Mouse (Mus musculus) lung, adult 18-20 months (tissue): ENCODE results near the gene Psmg3.

ENCODE experiments used
- DNase-seq, 2 experiments: peaks; one replicate each; pipeline ENCODE4 v3.0.0; 2022; ENCODE audit warnings: mixed read lengths in 2 of 2

The Psmg3 gene

DNA sequence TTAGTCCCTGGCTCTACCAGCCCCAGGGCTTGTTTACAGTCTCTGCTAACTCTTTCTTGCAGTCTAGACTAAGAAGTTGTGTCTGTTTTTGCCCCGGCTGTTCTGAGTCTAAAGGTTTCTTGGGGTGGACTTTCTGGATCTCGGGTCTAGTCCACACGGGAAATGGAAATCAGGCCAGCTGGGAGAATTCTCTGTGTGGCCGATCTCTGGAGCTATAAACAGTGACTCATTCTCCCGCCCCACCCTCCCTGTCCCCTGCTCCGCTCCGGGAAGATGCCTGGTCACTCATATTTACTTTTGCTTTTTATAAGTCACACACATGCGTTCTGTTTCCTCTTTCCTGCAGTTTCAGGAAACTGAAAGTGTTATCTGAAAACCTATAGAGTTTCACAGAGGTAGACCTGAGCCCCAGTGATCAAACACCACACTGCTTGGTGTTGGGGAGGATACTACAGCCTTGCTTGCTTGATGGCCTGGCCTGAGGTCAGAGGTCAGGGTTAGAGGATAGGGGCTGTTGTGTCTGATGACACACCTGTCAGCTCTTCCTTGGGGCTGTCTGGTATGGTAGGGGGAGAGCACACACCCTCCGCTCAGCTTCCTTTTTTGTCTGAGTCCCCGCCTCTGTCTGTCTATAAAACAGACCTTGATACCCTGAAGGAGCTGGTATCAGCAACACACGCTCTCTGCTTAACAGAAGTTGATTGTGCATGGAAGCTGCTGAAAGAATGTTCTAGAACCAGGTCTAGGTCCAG, 33.2 kb downstream of the Psmg3 start:
- DNase-seq = peak; percentile 52 to 74

DNA sequence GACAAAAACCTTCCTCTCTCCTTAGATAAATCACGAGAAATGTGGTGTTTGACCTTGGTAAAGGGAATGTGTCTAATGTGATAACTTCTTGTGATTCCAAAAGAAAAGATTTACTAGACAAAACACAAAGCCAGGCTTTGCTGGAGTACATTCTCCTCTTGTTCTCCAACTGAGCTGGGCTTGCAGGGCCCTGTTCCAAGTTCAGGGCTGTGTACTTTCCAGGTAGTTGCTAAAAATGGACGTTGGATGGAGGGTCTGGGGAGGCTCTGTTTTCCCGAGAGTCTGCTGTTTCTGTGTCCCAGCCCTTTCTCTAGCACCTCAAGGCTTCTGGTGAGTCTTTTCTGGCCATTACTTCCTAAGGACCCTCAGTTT, 33.7 kb downstream of the Psmg3 start:
- no peak for DNase-seq

DNA sequence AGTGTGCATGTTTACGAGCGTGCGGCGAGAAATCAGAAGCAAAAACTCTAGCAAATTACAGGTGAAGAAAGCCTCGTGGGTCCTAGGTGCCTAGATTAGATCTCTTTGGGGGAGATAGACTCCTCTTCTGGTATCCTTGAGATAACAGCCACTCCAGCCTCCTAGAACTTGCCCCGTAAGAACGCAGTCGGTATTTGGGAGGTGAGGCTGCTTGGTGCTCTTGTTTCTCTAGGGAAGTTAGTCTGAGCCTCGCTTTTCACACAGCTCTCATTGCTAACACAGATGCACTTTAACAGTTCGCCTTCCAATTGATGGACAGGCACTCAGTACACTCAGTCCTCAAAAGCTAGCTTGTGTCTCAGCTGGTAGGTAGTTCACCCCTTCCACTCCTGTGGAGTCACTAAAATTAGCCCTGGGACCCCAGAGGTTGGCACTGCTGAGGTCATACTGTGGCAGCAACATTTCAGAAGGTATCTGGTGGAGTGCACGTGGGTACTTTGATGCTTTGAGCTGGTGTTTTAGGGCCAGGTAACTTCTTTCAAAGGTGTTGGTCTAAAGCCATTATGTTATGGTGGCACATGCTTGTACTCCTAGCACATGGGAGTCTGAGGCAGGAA, 34.4 kb downstream of the Psmg3 start:
- DNase-seq = no peak

DNA sequence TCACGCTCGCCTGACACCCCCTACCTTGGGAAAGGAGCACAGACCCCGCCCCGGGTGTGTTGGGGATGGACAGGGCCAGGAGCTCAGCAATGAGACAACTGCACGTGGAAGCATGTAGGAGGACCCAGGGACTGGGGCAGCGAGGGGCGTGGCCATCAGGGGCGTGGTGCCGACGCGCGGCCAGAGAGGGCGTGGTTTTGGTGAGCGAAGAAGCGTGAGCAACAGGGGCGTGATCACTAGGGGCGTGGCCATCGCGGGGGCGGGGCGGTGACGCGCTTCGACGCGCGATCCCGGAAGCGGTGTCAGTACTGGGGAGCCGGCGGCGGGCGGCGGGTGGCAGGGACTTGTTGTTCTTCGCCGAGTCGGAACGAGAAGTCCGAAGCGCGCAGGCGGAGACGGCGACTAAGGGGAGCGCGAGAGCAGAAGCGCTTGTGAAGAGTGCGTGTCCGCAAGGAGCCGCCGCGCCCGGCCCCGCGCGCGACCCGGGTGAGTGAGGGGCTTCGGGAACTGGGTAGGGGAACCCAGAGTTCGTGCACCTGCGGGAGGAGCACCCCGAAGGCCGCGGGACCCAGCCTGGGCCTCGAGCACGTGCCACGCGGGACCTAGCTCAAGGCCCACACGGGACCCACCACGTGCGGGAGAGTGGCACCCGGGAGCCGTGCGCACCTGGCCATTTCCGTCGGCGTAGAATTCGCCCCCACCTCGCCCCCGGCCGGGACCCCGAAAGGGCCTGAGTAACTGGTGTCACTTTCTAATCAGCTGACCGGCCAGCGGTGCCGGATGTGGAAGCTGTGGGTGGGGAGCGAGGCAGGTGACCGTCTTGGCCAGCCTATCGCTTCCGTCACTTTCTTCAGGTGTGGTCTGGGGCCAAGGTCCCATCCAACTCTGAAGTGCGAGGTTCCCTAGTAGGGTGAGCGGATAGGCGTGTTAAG, 35.2 kb downstream of the Psmg3 start, which contains the start of gene Mafk:
TSS of gene Mafk (plus strand) at position 287 of the 932 bp plus-strand sequence.
- peak; percentile 98 for DNase-seq

DNA sequence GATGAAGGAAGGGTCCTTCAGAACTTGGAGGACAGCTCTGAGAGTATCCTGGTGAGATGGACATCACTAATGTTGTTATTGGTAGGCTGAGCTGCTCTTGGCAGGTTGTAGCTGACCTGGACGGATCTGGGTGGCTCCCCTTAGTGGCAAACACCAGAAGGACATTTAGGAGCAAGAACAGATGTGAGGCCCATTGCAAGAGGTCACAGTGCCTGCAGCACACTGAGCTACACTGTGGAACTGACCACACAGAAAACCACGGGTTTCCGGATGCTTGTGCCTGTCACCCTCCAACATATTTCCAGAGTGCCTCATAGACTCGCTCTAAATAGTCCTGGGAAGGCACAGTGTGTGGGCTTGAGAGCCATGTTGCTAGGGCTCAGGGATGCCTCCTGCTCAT, 37.2 kb downstream of the Psmg3 start:
- no peak for DNase-seq

DNA sequence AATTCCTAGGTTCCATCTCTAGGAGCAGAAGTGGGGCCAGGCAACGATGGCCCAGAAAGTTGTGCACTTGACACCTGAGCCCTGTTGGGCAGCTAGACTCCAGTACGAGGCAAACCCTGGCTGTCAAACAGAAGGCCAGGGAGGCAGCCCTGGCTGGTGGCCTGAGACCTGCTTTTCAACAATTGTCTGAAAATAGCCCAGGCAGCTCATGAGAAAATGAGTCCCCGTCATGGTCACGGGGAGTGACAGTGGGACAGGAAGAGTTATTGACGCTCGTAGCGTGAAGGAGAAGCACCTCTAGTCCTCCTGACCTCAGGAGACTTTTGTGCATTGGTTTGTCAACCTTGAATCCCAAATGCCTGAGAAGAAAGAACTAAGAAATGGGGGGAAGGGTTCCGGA, 45.3 kb downstream of the Psmg3 start:
- DNase-seq = no peak

DNA sequence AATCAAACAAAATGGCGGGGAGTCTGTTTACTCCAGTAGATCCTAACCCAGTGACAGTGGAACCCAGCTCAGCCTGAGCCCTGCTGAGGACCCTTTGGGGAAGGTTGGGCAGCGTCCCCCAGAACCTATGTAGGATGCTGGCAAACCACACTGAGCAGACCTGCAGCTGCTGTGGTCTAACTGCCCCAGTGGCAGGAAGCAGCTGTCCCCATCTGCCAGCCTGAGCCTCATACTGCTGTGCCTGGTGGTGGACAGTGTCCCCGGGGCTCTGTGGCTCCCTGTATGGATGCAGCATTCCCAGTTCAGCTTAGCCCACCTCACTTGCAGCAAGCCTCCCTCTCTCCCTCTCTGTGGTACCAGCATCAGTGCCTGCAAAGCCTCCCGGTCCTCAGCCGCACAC, 49.7 kb downstream of the Psmg3 start:
- DNase-seq = no peak

DNA sequence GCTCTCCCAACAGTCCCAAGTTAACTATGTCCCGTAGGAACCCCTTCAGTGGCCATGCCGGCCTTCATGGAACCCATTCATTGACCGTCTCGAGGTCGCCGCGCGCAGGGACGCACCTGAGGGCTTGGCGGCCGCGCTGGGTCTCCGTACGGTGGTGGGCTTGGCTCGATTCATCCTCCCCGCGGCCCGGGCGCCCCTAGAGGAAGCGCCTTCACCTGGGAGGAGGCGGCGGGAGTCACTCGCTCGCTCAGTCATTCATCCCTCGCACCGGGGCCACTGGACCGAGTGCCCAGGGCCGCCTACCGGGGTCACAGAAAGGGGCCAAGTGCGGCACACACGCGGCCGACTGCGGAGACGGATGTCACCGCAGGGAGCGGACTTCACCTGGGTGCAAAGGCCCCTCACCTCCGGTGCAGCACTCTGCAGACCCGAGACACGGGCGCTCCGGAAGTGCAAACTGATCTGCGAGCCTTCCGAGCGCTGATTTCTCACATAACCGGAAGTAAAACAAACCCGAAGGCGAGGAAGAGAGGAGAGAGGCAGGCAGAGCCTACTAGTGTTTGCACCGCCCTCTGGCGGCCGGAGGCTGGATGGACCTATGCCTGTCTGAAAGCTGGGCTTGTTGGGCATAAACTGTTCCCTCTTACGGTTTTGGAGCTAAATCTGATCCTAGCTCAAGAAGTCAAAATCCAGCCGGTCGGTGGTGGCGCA, 51.3 kb downstream of the Psmg3 start, which contains the start of gene Ints1:
TSS of gene Ints1 (minus strand) at position 459 of the 711 bp plus-strand sequence.
- peak; percentile 94 to 95 for DNase-seq
